Mouse (Mus musculus) CH12.LX (cell line): Measurements from ENCODE around the gene Cuta. TPM values are rescaled to one million over a fixed set of nuclear protein-coding genes. Genes with fewer than 3 reads are reported as not detected.

Source experiments
- DNase-seq: peaks from one replicate; pipeline ENCODE4 v3.0.0-alpha.2; 2013; ENCODE audit errors: extremely low read depth
- H3K27ac ChIP-seq: 2 replicates; pipeline ENCODE4 v1.5.1; 2012; ENCODE audit warnings: low read depth, mild to moderate bottlenecking, control low read depth, moderate library complexity; ENCODE audit not compliant: insufficient read depth
- H3K27me3 ChIP-seq: replicated peaks from 2 replicates; pipeline ENCODE3; 2012; ENCODE audit warnings: inconsistent platforms
- H3K36me3 ChIP-seq, 2 experiments: replicated peaks in 1 of 2; 2 replicates each; pipeline versions ENCODE3 to v1.6.1; 2012; ENCODE audit warnings: inconsistent platforms in 1 of 2, low read length in 1 of 2, mild to moderate bottlenecking in 1 of 2, mixed read lengths in 1 of 2, moderate library complexity in 1 of 2; ENCODE audit not compliant: control insufficient read depth in 1 of 2, insufficient read depth in 1 of 2
- H3K4me1 ChIP-seq, 2 experiments: 2 replicates each; pipeline ENCODE4 v1.6.1; 2012; ENCODE audit warnings: inconsistent platforms in 1 of 2, moderate library complexity in 1 of 2; ENCODE audit not compliant: insufficient read depth in 2 of 2, control insufficient read depth in 1 of 2
- H3K4me2 ChIP-seq: 2 replicates; pipeline ENCODE4 v1.6.1; 2012; ENCODE audit warnings: low read depth, mild to moderate bottlenecking, control low read depth; ENCODE audit not compliant: poor library complexity, insufficient read depth, severe bottlenecking
- H3K4me3 ChIP-seq, 3 experiments: fragments of 150-350 bp in 1 of 3; sonication (generic) in 1 of 3; replicated peaks in 1 of 3; 2 replicates each; pipeline versions ENCODE3 to v1.5.1; 2011 to 2012; ENCODE audit warnings: low read depth in 2 of 3, low read length in 2 of 3, mild to moderate bottlenecking in 2 of 3, moderate library complexity in 2 of 3, control low read depth in 1 of 3, improper control_type of control experiment in 1 of 3, inconsistent platforms in 1 of 3, mixed read lengths in 1 of 3; ENCODE audit not compliant: poor library complexity in 1 of 3
- H3K79me2 ChIP-seq: replicated peaks from 2 replicates; pipeline ENCODE4 v1.6.1; 2012; ENCODE audit warnings: mild to moderate bottlenecking, moderate library complexity; ENCODE audit not compliant: control insufficient read depth, poor library complexity, insufficient read depth, severe bottlenecking; ENCODE audit errors: extremely low read depth
- H3K9ac ChIP-seq: 2 replicates; pipeline ENCODE4 v1.6.1; 2012; ENCODE audit warnings: low read depth, mild to moderate bottlenecking, control low read depth, moderate library complexity; ENCODE audit not compliant: insufficient read depth
- H3K9me3 ChIP-seq: replicated peaks from 2 replicates; pipeline ENCODE3; 2012; ENCODE audit warnings: low read length, inconsistent platforms, mixed read lengths
- CHD1 ChIP-seq: IDR thresholded peaks from 2 replicates; pipeline ENCODE4 v1.6.1; 2012; ENCODE audit warnings: low read depth, low read length, improper control_type of control experiment, inconsistent platforms
- CTCF ChIP-seq, 2 experiments: IDR thresholded peaks in 1 of 2; conservative IDR thresholded peaks in 1 of 2; 2 replicates each; pipeline ENCODE4 v1.5.1; 2011 to 2012; ENCODE audit warnings: low read depth in 2 of 2, low read length in 2 of 2, improper control_type of control experiment in 1 of 2, inconsistent platforms in 1 of 2, mild to moderate bottlenecking in 1 of 2, moderate library complexity in 1 of 2
- E2F4 ChIP-seq: IDR thresholded peaks from 2 replicates; pipeline ENCODE4 v1.6.1; 2011; ENCODE audit warnings: low read depth, low read length, improper control_type of control experiment; ENCODE audit not compliant: insufficient replicate concordance
- ELF1 ChIP-seq: IDR thresholded peaks from 2 replicates; pipeline ENCODE4 v1.6.1; 2014; ENCODE audit warnings: low read depth, mild to moderate bottlenecking, inconsistent platforms, low read length, improper control_type of control experiment
- EP300 ChIP-seq: IDR thresholded peaks from 2 replicates; pipeline ENCODE4 v1.6.1; 2011; ENCODE audit warnings: low read length, improper control_type of control experiment
- ETS1 ChIP-seq: conservative IDR thresholded peaks from 2 replicates; pipeline ENCODE4 v1.6.1; 2012; ENCODE audit warnings: low read depth, mild to moderate bottlenecking, inconsistent platforms, low read length, improper control_type of control experiment, moderate library complexity
- IRF4 ChIP-seq: IDR thresholded peaks from 2 replicates; pipeline ENCODE4 v1.6.1; 2014; ENCODE audit warnings: low read depth, mild to moderate bottlenecking, inconsistent platforms, low read length, improper control_type of control experiment
- JUN ChIP-seq: IDR thresholded peaks from 2 replicates; pipeline ENCODE4 v1.6.1; 2011; ENCODE audit warnings: low read depth, mild to moderate bottlenecking, low read length, improper control_type of control experiment, moderate library complexity; ENCODE audit not compliant: insufficient read depth
- JUND ChIP-seq: conservative IDR thresholded peaks from 2 replicates; pipeline ENCODE4 v1.6.1; 2011; ENCODE audit warnings: low read depth, low read length, improper control_type of control experiment
- MAFK ChIP-seq: IDR thresholded peaks from 2 replicates; pipeline ENCODE4 v1.6.1; 2011; ENCODE audit warnings: low read length, improper control_type of control experiment; ENCODE audit not compliant: insufficient replicate concordance
- MAX ChIP-seq: IDR thresholded peaks from 2 replicates; pipeline ENCODE4 v1.6.1; 2011; ENCODE audit warnings: low read length, improper control_type of control experiment
- MAZ ChIP-seq: IDR thresholded peaks from 2 replicates; pipeline ENCODE4 v1.6.1; 2012; ENCODE audit warnings: low read depth, mild to moderate bottlenecking, inconsistent platforms, low read length, improper control_type of control experiment, moderate library complexity
- MYC ChIP-seq: IDR thresholded peaks from 2 replicates; pipeline ENCODE4 v1.6.1; 2011; ENCODE audit warnings: low read depth, mild to moderate bottlenecking, improper control_type of control experiment, low read length
- PAX5 ChIP-seq: IDR thresholded peaks from 2 replicates; pipeline ENCODE4 v1.6.1; 2012; ENCODE audit warnings: low read length, inconsistent platforms, mixed read lengths
- RCOR1 ChIP-seq: conservative IDR thresholded peaks from 2 replicates; pipeline ENCODE4 v1.6.1; 2012; ENCODE audit warnings: low read depth, mild to moderate bottlenecking, inconsistent platforms, low read length, improper control_type of control experiment
- SIN3A ChIP-seq: IDR thresholded peaks from 2 replicates; pipeline ENCODE4 v1.6.1; 2012; ENCODE audit warnings: low read length, improper control_type of control experiment, inconsistent platforms
- SMC3 ChIP-seq: IDR thresholded peaks from 2 replicates; pipeline ENCODE4 v1.6.1; 2011; ENCODE audit warnings: low read depth, low read length, improper control_type of control experiment
- TCF12 ChIP-seq: IDR thresholded peaks from 2 replicates; pipeline ENCODE4 v1.6.1; 2014; ENCODE audit warnings: low read depth, mild to moderate bottlenecking, inconsistent platforms, low read length, improper control_type of control experiment
- UBTF ChIP-seq: IDR thresholded peaks from 2 replicates; pipeline ENCODE4 v1.6.1; 2012; ENCODE audit warnings: low read depth, mild to moderate bottlenecking, inconsistent platforms, low read length, improper control_type of control experiment, moderate library complexity
- USF2 ChIP-seq: conservative IDR thresholded peaks from 2 replicates; pipeline ENCODE4 v1.6.1; 2011; ENCODE audit warnings: low read depth, low read length, improper control_type of control experiment
- ZKSCAN1 ChIP-seq: IDR thresholded peaks from 2 replicates; pipeline ENCODE4 v1.6.1; 2012; ENCODE audit warnings: low read depth, inconsistent platforms, low read length, improper control_type of control experiment, borderline replicate concordance
- ZMIZ1 ChIP-seq: IDR thresholded peaks from 2 replicates; pipeline ENCODE4 v1.6.1; 2012; ENCODE audit warnings: low read depth, mild to moderate bottlenecking, inconsistent platforms, low read length, improper control_type of control experiment
- dilution Hi-C: fragments of 300-500 bp; cut with MboI; formaldehyde crosslinking; loops from 2 replicates; pipeline ENCODE4 v1.14.3; 2020; ENCODE audit warnings: low sequenced_read_pairs; ENCODE audit not compliant: extremely low pct_unique_long_range_greater_than_20kb, extremely low pct_ligation_motif_present
- in situ Hi-C: fragments of 300-500 bp; cut with MboI; formaldehyde crosslinking; loops from 3 replicates; pipeline ENCODE4 v1.14.3; 2019; ENCODE audit warnings: low sequenced_read_pairs, low pct_ligation_motif_present, low pct_unique_long_range_greater_than_20kb, mixed read lengths
- polyA plus RNA-seq: library from polyadenylated mRNA; unstranded; fragments of >175 nt; gene quantifications from 2 replicates; pipeline ENCODE4 v1.2.1, GENCODE M21; 2012; ENCODE audit warnings: low read depth; ENCODE audit not compliant: insufficient read length
- total RNA-seq, 2 experiments: library from RNA; depleted of rRNA; stranded (reverse); fragments of 300-350 nt in 1 of 2; fragments of >200 nt in 1 of 2; gene quantifications; 2 replicates each; pipeline ENCODE4 v1.2.3; 2012 to 2014

Cuta gene
- total and polyA plus RNA-seq, 3 experiments = 30.5 to 121 (median 34.6) TPM

- TF ChIP-seq ETS1 = no peak
- TF ChIP-seq MAX = no peak
- no peak for TF ChIP-seq MAFK
- TF ChIP-seq PAX5 = no peak
- no peak for TF ChIP-seq ZMIZ1
- TF ChIP-seq CHD1 = no peak
- TF ChIP-seq JUN = no peak
- TF ChIP-seq TCF12 = no peak
- TF ChIP-seq EP300 = no peak
- no peak for TF ChIP-seq UBTF
- TF ChIP-seq IRF4 = no peak
- no peak for TF ChIP-seq E2F4
- no peak for TF ChIP-seq MAZ
- Histone ChIP-seq H3K79me2 (no peaks in the 10 kb centered on the region), H3K27me3 (no peaks in the 10 kb centered on the region), H3K27ac (no peak overlapping the region), H3K4me1 (peaks cover 4 to 18% of the 10 kb centered on the region in 2 experiments; a peak in 3 of 4 replicates), H3K9ac (no peak overlapping the region), H3K4me3 (no peak overlapping the region), H3K9me3 (no peaks in the 10 kb centered on the region), H3K4me2 (no peak overlapping the region), H3K36me3 (peaks cover 0 to 8% of the 10 kb centered on the region in 2 experiments)
- dilution Hi-C loops (no loop called here), in situ Hi-C loops (no loop called here)
- no peak for DNase-seq
These were observed 46.3 kb upstream of the Cuta start for GRCm38 (mm10) chr17:26985503-26986179.

DNA sequence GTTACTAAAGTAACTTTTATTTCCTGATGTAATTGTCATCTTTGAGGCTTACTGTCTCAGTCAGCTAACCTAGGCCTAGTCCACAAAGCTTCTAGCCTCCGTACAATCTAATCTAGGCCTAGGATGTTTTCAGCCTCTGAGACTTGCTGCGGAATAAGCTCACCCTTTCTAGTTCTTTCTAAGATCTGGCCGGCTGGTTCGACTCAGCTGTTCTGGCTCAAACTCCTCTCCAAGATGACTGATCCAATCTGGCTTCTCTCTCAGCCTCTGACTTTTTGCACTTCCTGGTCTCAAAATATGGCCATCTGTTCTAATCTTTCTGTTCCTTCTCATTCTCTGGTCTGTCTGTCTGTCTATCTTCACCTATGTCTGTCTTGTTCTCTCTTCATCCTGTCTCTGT is 44.0 kb upstream of the Cuta start:
- H3K4me1 ChIP-seq = peaks cover 8 to 39% of the 10 kb centered on the region in 2 experiments
- no peaks in the 10 kb centered on the region for H3K9me3 ChIP-seq
- H3K79me2 ChIP-seq = no peaks in the 10 kb centered on the region
- no peak for TF ChIP-seq SIN3A
- TF ChIP-seq JUND = no peak
- TF ChIP-seq CHD1 = no peak
- TF ChIP-seq RCOR1 = no peak
- TF ChIP-seq ZKSCAN1 = no peak
- no peak for TF ChIP-seq E2F4
- no peak for TF ChIP-seq PAX5
- TF ChIP-seq ELF1 = no peak
- no peak for TF ChIP-seq USF2
- TF ChIP-seq MYC = no peak
- TF ChIP-seq CTCF (conservative IDR thresholded peaks at IDR 0.05 in 1 of 2, IDR thresholded peaks at IDR 0.05 in 1 of 2; ENCODE audit: low read depth in 2 of 2, low read length in 2 of 2) = no peak
- TF ChIP-seq SMC3 = no peak
- dilution Hi-C loops (no loop called here), in situ Hi-C loops (no loop called here)
- H3K27ac ChIP-seq = no peak overlapping the region
- H3K4me2 ChIP-seq = no peak overlapping the region
- DNase-seq = no peak
- H3K4me3 ChIP-seq = no peak overlapping the region
- H3K36me3 ChIP-seq = peaks cover 9 to 25% of the 10 kb centered on the region in 2 experiments
- no peak overlapping the region for H3K9ac ChIP-seq
- H3K27me3 ChIP-seq = no peaks in the 10 kb centered on the region
